Mouse (Mus musculus): Measurements from ENCODE around the gene Lrig3.

Gene Lrig3

DNA sequence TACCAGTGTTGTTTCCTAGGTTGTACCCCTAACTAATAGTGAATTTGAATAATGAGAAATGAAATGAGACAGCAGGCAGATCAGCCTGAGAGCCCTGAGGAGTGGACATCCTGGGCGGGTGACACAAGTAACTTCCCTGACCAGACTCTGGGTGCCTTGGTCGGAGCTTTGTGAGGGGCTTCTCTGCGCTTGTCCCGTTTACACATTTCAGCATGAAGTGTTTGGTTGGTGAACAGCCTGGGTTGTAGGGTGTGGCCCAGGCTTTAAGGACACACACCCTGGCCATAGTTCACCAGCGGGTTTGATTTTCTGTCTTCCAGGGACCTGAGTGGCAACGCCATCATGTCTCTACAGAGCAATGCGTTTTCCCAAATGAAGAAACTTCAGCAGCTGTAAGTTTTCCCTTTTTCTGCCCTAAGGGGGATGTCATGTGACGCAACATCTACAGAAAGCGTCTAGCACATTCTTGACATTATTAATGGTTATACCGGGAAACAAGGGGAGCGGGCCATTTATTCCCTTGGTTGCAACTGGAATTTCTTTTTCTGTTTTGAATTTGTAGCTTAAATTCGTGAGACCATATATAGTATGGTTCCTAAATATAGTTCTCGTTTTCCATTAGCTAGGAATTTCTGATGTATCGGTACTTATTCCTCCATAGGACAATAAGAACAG is 36.2 kb downstream of the Lrig3 start:
- DNase-seq (ENCODE audit: low read depth), result no peak

DNA sequence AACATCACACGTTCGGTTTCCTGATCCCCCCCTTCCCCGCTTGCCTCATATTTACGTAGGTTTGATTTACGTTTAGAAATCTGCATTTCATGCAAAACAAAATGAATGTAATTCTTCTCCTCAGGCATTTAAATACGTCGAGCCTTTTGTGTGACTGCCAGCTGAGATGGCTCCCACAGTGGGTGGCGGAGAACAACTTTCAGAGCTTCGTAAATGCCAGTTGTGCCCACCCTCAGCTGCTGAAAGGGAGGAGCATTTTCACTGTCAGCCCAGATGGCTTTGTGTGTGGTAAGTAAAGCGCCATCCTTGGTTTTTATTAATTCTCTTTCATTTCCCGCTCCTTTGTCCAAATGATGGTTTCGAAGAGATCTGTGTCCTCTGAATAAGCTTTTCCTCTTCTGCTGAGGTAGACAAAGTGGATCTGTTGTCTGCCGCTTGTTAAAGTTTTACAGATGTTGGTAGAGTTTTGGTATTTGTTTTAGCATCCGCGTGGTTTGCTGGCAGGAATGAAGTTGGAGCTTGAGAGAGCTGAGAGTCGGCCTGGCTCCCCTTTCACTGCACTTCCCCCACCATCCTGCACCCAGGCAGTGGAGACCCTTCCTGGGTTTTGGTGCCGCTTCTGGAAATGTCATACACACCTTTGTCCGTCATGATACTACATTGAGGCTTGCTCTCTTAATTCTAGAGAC is 37.0 kb downstream of the Lrig3 start:
- no peak for DNase-seq (ENCODE audit: low read depth)

DNA sequence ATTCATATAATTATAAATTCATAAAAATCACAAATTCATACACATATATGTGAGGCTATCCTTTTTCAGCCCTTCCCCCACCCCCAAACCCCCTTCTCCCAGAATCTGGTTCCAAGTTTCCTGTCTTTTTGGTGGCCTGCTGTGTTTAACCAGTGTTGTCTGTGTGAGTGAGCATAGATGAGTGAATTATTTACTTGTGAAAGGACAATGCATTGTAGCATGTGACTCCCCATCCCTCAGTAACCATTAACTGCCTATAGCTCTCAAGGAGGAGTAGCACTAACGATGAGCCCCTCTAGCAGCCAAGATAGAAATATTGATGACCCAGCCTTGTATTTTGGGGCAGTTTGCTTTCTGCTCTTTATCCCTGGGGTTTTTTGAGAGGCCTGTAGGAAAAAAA is 37.9 kb downstream of the Lrig3 start:
- no peak for DNase-seq (ENCODE audit: low read depth)

DNA sequence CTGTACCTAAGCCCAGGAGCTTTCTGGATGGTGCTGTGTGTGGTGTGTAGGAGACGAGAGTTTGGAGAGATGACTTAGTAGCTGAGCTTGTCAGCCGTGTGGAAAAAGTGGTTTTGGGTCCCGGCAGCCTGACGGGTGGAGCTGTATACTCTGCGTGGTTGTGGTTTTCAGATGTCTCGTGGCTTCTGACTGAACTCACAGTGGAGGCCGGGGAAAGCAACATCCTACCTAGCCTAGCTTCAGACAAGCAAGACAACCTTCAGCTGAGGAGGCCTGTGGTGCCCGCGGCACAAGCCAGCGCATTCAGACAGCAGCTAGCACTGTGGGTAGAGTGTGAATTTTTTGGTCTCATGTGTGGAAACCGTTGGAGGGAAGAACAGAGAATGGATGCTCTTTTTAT is 47.7 kb downstream of the Lrig3 start:
- DNase-seq (ENCODE audit: low read depth), result no peak

DNA sequence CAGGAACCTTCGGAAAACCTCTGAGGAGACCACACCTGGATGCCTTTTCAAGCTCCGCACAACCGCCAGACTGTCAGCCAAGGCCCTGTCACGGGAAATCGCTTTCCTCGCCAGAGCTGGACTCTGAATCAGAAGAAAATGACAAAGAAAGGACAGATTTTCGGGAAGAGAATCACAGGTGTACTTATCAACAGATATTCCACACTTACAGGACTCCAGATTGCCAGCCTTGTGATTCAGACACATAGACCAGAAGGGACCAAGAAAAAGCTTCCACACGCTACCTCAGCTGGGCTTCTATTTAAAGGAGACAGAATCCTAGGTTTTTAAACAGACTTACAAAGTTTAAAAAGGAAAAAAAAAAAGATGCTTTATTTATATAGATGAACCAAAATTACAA is 48.7 kb downstream of the Lrig3 start:
- DNase-seq (ENCODE audit: low read depth), result no peak

DNA sequence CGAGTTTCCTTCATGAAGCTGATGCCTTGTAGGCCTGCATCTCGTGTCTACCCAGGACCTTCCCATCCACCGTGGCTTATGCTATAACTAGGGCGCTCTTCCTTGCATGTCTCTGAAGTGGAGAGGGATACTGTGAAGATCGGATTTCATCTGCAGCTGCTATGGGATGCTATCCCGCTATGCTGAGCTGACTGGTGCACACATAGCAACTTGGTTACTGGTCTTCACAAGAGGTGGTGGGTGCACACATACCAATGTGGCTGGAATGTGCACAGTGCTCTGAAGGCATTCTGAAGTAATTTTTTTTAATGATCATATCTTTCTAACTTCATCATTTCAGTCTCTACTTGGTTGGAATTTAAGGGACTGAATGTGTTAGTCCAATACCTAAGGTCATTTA is 49.7 kb downstream of the Lrig3 start:
- DNase-seq (ENCODE audit: low read depth), result no peak

DNA sequence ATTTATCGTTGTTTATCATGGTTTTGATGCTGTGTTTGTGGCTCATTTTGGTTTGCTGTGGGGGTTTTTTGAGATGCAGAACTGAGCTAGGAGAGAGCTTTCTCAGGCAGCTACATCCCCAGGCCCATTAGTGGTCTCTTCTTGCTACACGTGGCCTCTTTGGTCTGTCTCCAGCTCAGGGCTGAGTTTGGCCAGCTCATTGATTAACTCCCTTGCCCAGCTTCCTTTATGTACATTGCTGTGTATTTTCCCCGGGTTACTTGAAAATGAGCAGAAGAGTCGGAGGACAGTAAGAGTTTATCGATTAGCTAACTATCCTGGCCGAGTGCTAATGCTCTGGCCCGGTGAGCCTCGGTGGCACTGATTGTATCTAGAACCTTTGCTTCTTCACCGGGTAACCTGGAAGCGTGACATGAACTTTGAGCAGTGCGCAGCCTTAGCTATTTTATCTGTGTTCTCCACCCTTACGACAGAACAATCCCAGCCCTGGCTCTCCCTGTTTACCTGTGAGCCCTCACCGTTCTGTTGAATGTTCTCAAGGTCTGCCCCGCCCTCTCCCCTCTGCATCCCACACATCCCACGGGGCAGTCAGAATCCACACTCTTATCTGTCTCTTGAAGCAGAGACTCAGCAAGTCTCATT is 53.5 kb downstream of the Lrig3 start:
- no peak for DNase-seq (ENCODE audit: low read depth)

DNA sequence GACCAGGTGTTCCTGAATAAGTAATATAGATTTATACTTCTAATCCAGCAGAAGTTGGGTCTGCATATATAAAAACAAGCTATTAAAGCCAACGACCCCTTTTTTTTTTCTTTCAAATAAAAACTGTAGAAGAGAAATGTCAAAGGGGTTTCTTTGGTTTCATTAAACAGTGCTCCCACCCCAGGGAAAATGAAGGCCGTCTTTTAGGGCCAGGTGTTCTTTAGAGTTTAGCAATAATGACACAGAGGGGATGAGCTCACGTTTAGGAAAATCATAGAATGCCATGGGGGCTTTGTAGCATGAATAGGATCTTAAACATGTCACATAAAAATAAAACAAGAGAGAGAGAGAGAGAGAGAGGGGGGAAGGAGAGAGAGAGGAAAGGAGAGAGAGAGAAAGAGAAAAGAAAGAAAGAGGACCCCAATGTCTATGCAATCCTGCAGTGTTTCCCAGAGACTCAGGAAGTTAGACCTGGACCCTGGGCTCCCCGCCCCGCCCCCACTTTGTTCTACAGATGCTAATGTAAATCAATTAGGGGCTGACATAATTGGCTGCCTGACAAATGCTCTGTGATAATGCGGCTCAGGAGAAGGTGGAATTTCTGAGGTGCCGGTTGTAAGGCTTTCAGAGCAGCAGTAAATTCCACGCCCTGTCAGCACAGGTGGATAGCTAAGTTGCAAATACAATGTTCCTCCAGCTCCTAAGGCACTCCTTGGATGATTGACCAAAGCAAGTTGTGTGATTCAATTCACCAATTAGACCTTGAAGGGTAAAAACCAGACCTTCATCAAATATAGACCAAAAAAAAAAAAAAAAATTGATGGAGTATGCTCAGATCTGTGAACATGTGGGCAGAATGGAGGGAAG is 62.8 kb downstream of the Lrig3 start:
- DNase-seq (ENCODE audit: low read depth), result no peak

DNA sequence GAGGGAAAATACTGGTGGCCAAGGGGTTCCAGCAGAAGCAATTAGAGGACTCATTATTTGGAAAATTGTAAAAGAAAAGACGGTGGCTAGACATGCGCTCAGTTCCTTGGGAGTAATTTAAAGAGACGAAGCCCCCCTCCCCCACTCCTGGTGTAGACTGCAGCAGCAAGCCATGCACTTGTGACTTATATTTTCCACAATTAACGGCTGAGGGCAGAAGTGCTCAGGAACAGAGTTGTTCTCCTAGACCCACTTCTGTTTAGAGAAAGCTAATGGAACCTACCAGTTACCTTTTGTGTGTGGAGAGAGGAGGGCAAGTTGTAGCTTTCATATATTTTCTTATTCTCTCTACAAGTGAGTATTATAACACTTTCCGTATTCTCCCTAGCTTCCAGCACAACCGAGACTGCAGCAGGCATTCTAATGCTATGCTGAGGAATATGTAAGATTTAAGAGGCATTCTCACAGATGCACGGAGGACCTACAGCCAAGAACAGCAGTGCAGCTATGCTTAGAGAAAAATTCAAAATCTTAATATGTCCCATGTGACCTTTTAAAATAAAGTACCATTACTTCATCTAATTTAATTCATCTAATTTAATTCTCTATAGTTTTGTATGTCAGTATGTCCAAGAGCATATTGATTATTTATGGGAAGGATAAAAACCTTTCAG is 63.6 kb downstream of the Lrig3 start:
- DNase-seq (ENCODE audit: low read depth), result no peak

DNA sequence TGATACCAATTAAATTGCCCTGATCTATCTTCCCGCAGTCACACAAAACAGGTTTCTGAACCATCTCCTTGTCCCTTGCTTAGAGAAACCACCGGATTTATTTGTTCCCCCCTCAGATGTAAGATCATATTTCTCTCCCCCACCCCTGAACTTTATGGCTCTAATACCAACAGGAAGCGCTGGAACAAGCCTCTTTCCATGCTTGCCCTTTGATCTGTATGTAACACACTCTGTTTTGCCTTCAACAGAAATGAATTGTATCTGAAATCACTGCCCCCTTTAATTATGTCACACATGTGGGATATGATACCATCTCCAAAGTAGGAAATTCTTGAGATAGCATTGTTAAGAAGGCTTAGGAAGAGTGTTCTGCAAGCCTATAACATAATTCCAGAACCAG is 90.9 kb downstream of the Lrig3 start:
- no peak for DNase-seq (ENCODE audit: low read depth)

DNA sequence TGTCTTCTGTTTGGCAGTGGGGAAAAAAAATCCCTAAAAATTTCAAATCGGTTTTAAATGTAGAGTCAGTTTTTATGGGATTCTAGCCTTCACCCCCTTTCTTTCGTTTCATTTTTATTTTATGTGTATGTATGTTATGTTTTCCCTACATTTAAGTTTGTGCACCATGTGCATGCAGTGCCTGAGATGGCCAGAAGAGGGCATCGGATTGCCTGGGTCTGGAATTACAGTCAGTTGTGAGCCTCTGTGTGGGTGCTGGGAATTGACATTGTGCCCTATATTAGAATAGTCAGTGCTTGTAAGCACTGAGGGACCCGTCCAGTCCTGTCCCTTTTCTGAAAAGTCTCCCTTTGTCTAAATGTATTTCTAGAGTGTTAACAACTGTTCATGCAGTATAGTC is 96.8 kb downstream of the Lrig3 start:
- no peak for DNase-seq (ENCODE audit: low read depth)
